Mouse (Mus musculus) cerebellum, postnatal 36 days (tissue): ENCODE measurements around the gene Npas2.

Experiments used
- DNase-seq, 2 experiments: peaks; one replicate each; pipeline ENCODE4 v3.0.0; 2021 to 2022; ENCODE audit warnings: mixed read lengths in 2 of 2

Gene Npas2

GRCm38 (mm10) chr1:39381017-39381416 is 187.5 kb downstream of the Npas2 start:
- DNase-seq: no peak

- DNase-seq: no peak
Observed at GRCm38 (mm10) chr1:39384914-39385313, 191.4 kb downstream of the Npas2 start.

GRCm38 (mm10) chr1:39386456-39386855 is 192.9 kb downstream of the Npas2 start:
- peak; percentile 34 to 48 for DNase-seq

- peak in 1 of 2 experiments; percentile 24 for DNase-seq
Observed at GRCm38 (mm10) chr1:39387497-39387896, 194.0 kb downstream of the Npas2 start.

- DNase-seq: no peak
Observed at GRCm38 (mm10) chr1:39388163-39388562, 194.6 kb downstream of the Npas2 start.

GRCm38 (mm10) chr1:39389338-39389737 is 195.8 kb downstream of the Npas2 start:
- DNase-seq: no peak

- DNase-seq: no peak
Observed at GRCm38 (mm10) chr1:39391652-39392051, 198.1 kb downstream of the Npas2 start.

GRCm38 (mm10) chr1:39392189-39392588 is 198.7 kb downstream of the Npas2 start:
- DNase-seq: peak; percentile 86 to 90

- DNase-seq: no peak
Observed at GRCm38 (mm10) chr1:39393217-39393867, 199.8 kb downstream of the Npas2 start.

GRCm38 (mm10) chr1:39394096-39394495 is 200.6 kb downstream of the Npas2 start:
- DNase-seq: no peak

GRCm38 (mm10) chr1:39394650-39395049 is 201.1 kb downstream of the Npas2 start:
- DNase-seq: no peak

GRCm38 (mm10) chr1:39396347-39396746 is 202.8 kb downstream of the Npas2 start:
- no peak for DNase-seq

- no peak for DNase-seq
Observed at GRCm38 (mm10) chr1:39398284-39398683, 204.8 kb downstream of the Npas2 start.

GRCm38 (mm10) chr1:39399228-39399627 is 205.7 kb downstream of the Npas2 start:
- no peak for DNase-seq

- no peak for DNase-seq
Observed at GRCm38 (mm10) chr1:39400173-39400572, 206.6 kb downstream of the Npas2 start.

- no peak for DNase-seq
Observed at GRCm38 (mm10) chr1:39407108-39407507, 213.6 kb downstream of the Npas2 start.

- no peak for DNase-seq
Observed at GRCm38 (mm10) chr1:39408123-39408522, 214.6 kb downstream of the Npas2 start.

- no peak for DNase-seq
Observed at GRCm38 (mm10) chr1:39408668-39409067, 215.1 kb downstream of the Npas2 start.

GRCm38 (mm10) chr1:39410085-39410821 is 216.7 kb downstream of the Npas2 start:
- peak in 1 of 2 experiments; percentile 25 for DNase-seq
